Mouse (Mus musculus): Measurements from ENCODE around the gene Unc5c. TPM values are rescaled to one million over a fixed set of nuclear protein-coding genes. Genes with fewer than 3 reads are reported as not detected.

Unc5c gene
- polyA plus RNA-seq, 1 experiment from 2014 or later, result 1.6 TPM

- Histone ChIP-seq H3K4me2 (no peak overlapping the region), H3K27ac (no peak overlapping the region), H3K36me3 (no peaks in the 10 kb centered on the region), H3K9me3 (replicated peaks) (no peaks in the 10 kb centered on the region), H3K4me1 (replicated peaks) (no peaks in the 10 kb centered on the region), H3K27me3 (no peaks in the 10 kb centered on the region), H3K4me3 (no peak overlapping the region), H3K9ac (no peak overlapping the region)
- WGBS, result 54% methylated on average over 2 of the region's 2 CpGs
- ATAC-seq (replicated peaks; ENCODE audit: insufficient number of reproducible peaks, insufficient read depth, low FRiP score, low read depth), result no peak
Observed at GRCm38 (mm10) chr3:141577382-141577781, 112.4 kb downstream of the Unc5c start.

- ATAC-seq (replicated peaks; ENCODE audit: insufficient number of reproducible peaks, insufficient read depth, low FRiP score, low read depth), result no peak
Observed at GRCm38 (mm10) chr3:141581190-141581891, 116.3 kb downstream of the Unc5c start.

GRCm38 (mm10) chr3:141581892-141582214 is 116.8 kb downstream of the Unc5c start:
- H3K27ac ChIP-seq, result no peak overlapping the region
- H3K36me3 ChIP-seq, result no peaks in the 10 kb centered on the region
- ATAC-seq (replicated peaks; ENCODE audit: insufficient number of reproducible peaks, insufficient read depth, low FRiP score, low read depth), result no peak

More at GRCm38 (mm10) chr3:141581190-141581891, 116.3 kb downstream of the Unc5c start:
- Histone ChIP-seq H3K4me3 (no peak overlapping the region), H3K27ac (no peak overlapping the region), H3K9ac (no peak overlapping the region), H3K4me2 (no peak overlapping the region), H3K27me3 (no peaks in the 10 kb centered on the region), H3K4me1 (replicated peaks) (no peaks in the 10 kb centered on the region), H3K36me3 (no peaks in the 10 kb centered on the region), H3K9me3 (replicated peaks) (no peaks in the 10 kb centered on the region)

GRCm38 (mm10) chr3:141583180-141583579 is 118.2 kb downstream of the Unc5c start:
- ATAC-seq (replicated peaks; ENCODE audit: insufficient number of reproducible peaks, insufficient read depth, low FRiP score, low read depth), result no peak
- Histone ChIP-seq H3K27ac (no peak overlapping the region), H3K36me3 (no peaks in the 10 kb centered on the region), H3K9me3 (replicated peaks) (no peaks in the 10 kb centered on the region), H3K9ac (no peak overlapping the region), H3K4me3 (no peak overlapping the region), H3K4me2 (no peak overlapping the region), H3K4me1 (replicated peaks) (no peaks in the 10 kb centered on the region), H3K27me3 (no peaks in the 10 kb centered on the region)
- WGBS, result 93% methylated on average over 1 of the region's 1 CpGs

More at GRCm38 (mm10) chr3:141581892-141582214, 116.8 kb downstream of the Unc5c start:
- no peak overlapping the region for H3K4me3 ChIP-seq
- no peaks in the 10 kb centered on the region for H3K27me3 ChIP-seq
- no peaks in the 10 kb centered on the region for H3K4me1 ChIP-seq (replicated peaks)
- H3K4me2 ChIP-seq, result no peak overlapping the region
- no peaks in the 10 kb centered on the region for H3K9me3 ChIP-seq (replicated peaks)
- H3K9ac ChIP-seq, result no peak overlapping the region

- H3K4me1 ChIP-seq (replicated peaks), result no peaks in the 10 kb centered on the region
- ATAC-seq (replicated peaks; ENCODE audit: insufficient number of reproducible peaks, insufficient read depth, low FRiP score, low read depth), result no peak
- no peaks in the 10 kb centered on the region for H3K9me3 ChIP-seq (replicated peaks)
- 75% methylated on average over 4 of the region's 4 CpGs for WGBS
- no peak overlapping the region for H3K4me2 ChIP-seq
- no peaks in the 10 kb centered on the region for H3K27me3 ChIP-seq
- H3K9ac ChIP-seq, result no peak overlapping the region
- no peak overlapping the region for H3K4me3 ChIP-seq
- H3K27ac ChIP-seq, result no peak overlapping the region
- H3K36me3 ChIP-seq, result no peaks in the 10 kb centered on the region
Observed at GRCm38 (mm10) chr3:141589392-141590012, 124.5 kb downstream of the Unc5c start.

- no peak overlapping the region for H3K4me3 ChIP-seq
- H3K27ac ChIP-seq, result no peak overlapping the region
- no peaks in the 10 kb centered on the region for H3K4me1 ChIP-seq (replicated peaks)
- no peak for ATAC-seq (replicated peaks; ENCODE audit: insufficient number of reproducible peaks, insufficient read depth, low FRiP score, low read depth)
- H3K9me3 ChIP-seq (replicated peaks), result no peaks in the 10 kb centered on the region
- no peaks in the 10 kb centered on the region for H3K36me3 ChIP-seq
- WGBS, result 89% methylated on average over 5 of the region's 5 CpGs
- no peak overlapping the region for H3K4me2 ChIP-seq
- H3K27me3 ChIP-seq, result no peaks in the 10 kb centered on the region
- H3K9ac ChIP-seq, result no peak overlapping the region
Observed at GRCm38 (mm10) chr3:141593249-141593648, 128.2 kb downstream of the Unc5c start.

- WGBS, result 52% methylated on average over 5 of the region's 5 CpGs
- Histone ChIP-seq H3K4me1 (replicated peaks) (no peaks in the 10 kb centered on the region), H3K36me3 (no peaks in the 10 kb centered on the region), H3K27ac (no peak overlapping the region), H3K27me3 (no peaks in the 10 kb centered on the region), H3K4me2 (no peak overlapping the region), H3K9me3 (replicated peaks) (no peaks in the 10 kb centered on the region), H3K4me3 (no peak overlapping the region), H3K9ac (no peak overlapping the region)
- ATAC-seq (replicated peaks; ENCODE audit: insufficient number of reproducible peaks, insufficient read depth, low FRiP score, low read depth), result no peak
Observed at GRCm38 (mm10) chr3:141594120-141594519, 129.1 kb downstream of the Unc5c start.

- Histone ChIP-seq H3K4me2 (no peak overlapping the region), H3K27me3 (no peaks in the 10 kb centered on the region), H3K4me3 (no peak overlapping the region), H3K36me3 (no peaks in the 10 kb centered on the region), H3K4me1 (replicated peaks) (no peaks in the 10 kb centered on the region), H3K9ac (no peak overlapping the region), H3K9me3 (replicated peaks) (no peaks in the 10 kb centered on the region), H3K27ac (no peak overlapping the region)
- no peak for ATAC-seq (replicated peaks; ENCODE audit: insufficient number of reproducible peaks, insufficient read depth, low FRiP score, low read depth)
- 51% methylated on average over 3 of the region's 3 CpGs for WGBS
Observed at GRCm38 (mm10) chr3:141595073-141595472, 130.1 kb downstream of the Unc5c start.

- 68% methylated on average over 3 of the region's 3 CpGs for WGBS
- no peak for ATAC-seq (replicated peaks; ENCODE audit: insufficient number of reproducible peaks, insufficient read depth, low FRiP score, low read depth)
- H3K9me3 ChIP-seq (replicated peaks), result no peaks in the 10 kb centered on the region
- no peak overlapping the region for H3K9ac ChIP-seq
- H3K36me3 ChIP-seq, result no peaks in the 10 kb centered on the region
- no peaks in the 10 kb centered on the region for H3K27me3 ChIP-seq
- no peaks in the 10 kb centered on the region for H3K4me1 ChIP-seq (replicated peaks)
- no peak overlapping the region for H3K27ac ChIP-seq
- no peak overlapping the region for H3K4me2 ChIP-seq
- H3K4me3 ChIP-seq, result no peak overlapping the region
Observed at GRCm38 (mm10) chr3:141596461-141596860, 131.4 kb downstream of the Unc5c start.

- no peaks in the 10 kb centered on the region for H3K27me3 ChIP-seq
- WGBS, result 81% methylated on average over 1 of the region's 1 CpGs
- ATAC-seq (replicated peaks; ENCODE audit: insufficient number of reproducible peaks, insufficient read depth, low FRiP score, low read depth), result no peak
- H3K9me3 ChIP-seq (replicated peaks), result no peaks in the 10 kb centered on the region
- H3K4me3 ChIP-seq, result no peak overlapping the region
- no peak overlapping the region for H3K27ac ChIP-seq
- no peak overlapping the region for H3K9ac ChIP-seq
- H3K4me2 ChIP-seq, result no peak overlapping the region
- H3K4me1 ChIP-seq (replicated peaks), result no peaks in the 10 kb centered on the region
- no peaks in the 10 kb centered on the region for H3K36me3 ChIP-seq
Observed at GRCm38 (mm10) chr3:141596881-141597280, 131.9 kb downstream of the Unc5c start.

- Histone ChIP-seq H3K4me3 (no peak overlapping the region), H3K36me3 (no peaks in the 10 kb centered on the region), H3K9ac (no peak overlapping the region), H3K9me3 (replicated peaks) (no peaks in the 10 kb centered on the region), H3K4me2 (no peak overlapping the region), H3K4me1 (replicated peaks) (no peaks in the 10 kb centered on the region), H3K27ac (no peak overlapping the region), H3K27me3 (no peaks in the 10 kb centered on the region)
- no peak for ATAC-seq (replicated peaks; ENCODE audit: insufficient number of reproducible peaks, insufficient read depth, low FRiP score, low read depth)
- WGBS, result 72% methylated on average over 2 of the region's 2 CpGs
Observed at GRCm38 (mm10) chr3:141597974-141598373, 133.0 kb downstream of the Unc5c start.

- H3K36me3 ChIP-seq, result no peaks in the 10 kb centered on the region
- WGBS, result 72% methylated on average over 2 of the region's 2 CpGs
- no peaks in the 10 kb centered on the region for H3K9me3 ChIP-seq (replicated peaks)
- no peak for ATAC-seq (replicated peaks; ENCODE audit: insufficient number of reproducible peaks, insufficient read depth, low FRiP score, low read depth)
- no peak overlapping the region for H3K4me3 ChIP-seq
- H3K27me3 ChIP-seq, result no peaks in the 10 kb centered on the region
- no peak overlapping the region for H3K4me2 ChIP-seq
- H3K4me1 ChIP-seq (replicated peaks), result no peaks in the 10 kb centered on the region
- no peak overlapping the region for H3K9ac ChIP-seq
- H3K27ac ChIP-seq, result no peak overlapping the region
Observed at GRCm38 (mm10) chr3:141598936-141599335, 133.9 kb downstream of the Unc5c start.

Data from heart, embryonic 15.5 days (tissue).